Mouse (Mus musculus): ENCODE measurements around the gene Arl5c. TPM values are rescaled to one million over a fixed set of nuclear protein-coding genes. Genes with fewer than 3 reads are reported as not detected.

Arl5c gene
- total and polyA plus RNA-seq, 3 experiments, result 1.2 to 10.4 TPM; not detected in 1

DNA sequence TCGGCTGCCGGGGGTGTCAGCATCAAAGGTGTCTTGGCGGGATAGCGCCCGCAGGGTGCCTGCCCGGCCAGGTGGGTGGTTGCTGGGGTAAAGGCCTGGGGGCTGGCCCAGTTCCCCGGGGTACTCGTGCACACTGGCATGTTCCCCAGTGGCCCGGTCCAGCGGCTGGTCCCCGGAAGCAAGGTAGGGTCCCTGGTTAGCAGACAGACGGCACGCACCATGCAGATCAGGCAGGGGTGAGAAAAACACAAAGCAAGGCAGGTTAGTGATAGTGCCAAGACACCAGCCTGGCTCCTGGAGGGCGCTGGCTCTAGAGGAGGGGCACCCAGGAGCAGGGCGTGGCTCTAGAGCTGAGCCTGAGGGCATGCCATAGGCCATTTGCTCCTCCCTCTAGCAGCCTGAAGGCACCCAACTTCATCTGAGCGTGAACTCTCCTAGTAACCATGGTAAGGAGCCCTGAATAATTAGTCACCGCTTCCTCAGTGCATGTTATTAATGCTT is 7.2 kb upstream of the Arl5c start:
- DNase-seq (ENCODE audit: low read depth, low spot score), result peak; percentile 20
- Histone ChIP-seq H3K4me3 (ENCODE audit: control insufficient read depth in 1 of 2, insufficient read depth in 1 of 2, low read depth in 2 of 2, low read length in 2 of 2) (no peak overlapping the region), H3K79me2 (ENCODE audit: control insufficient read depth, insufficient read depth, low read length, poor library complexity) (no peaks in the 10 kb centered on the region), H3K9ac (ENCODE audit: control insufficient read depth, low read depth, low read length, poor library complexity, severe bottlenecking) (no peak overlapping the region), H3K36me3 (ENCODE audit: control insufficient read depth in 1 of 2, insufficient read depth in 2 of 2, low read length in 2 of 2) (peaks cover 0 to 6% of the 10 kb centered on the region in 2 experiments; a peak in 2 of 4 replicates), H3K27me3 (ENCODE audit: control insufficient read depth in 1 of 2, insufficient read depth in 2 of 2, low read length in 2 of 2) (no peaks in the 10 kb centered on the region), H3K9me3 (replicated peaks; ENCODE audit: insufficient read depth, low read length) (no peaks in the 10 kb centered on the region), H3K4me1 (ENCODE audit: control insufficient read depth in 1 of 2, insufficient read depth in 2 of 2, low read length in 2 of 2) (peaks cover 5 to 16% of the 10 kb centered on the region in 2 experiments; a peak in 3 of 4 replicates), H3K27ac (ENCODE audit: control insufficient read depth, low read depth, low read length) (no peak overlapping the region)
- no peak for TF ChIP-seq MAFK (IDR thresholded peaks at IDR 0.05; ENCODE audit: borderline replicate concordance, low read depth, low read length)

DNA sequence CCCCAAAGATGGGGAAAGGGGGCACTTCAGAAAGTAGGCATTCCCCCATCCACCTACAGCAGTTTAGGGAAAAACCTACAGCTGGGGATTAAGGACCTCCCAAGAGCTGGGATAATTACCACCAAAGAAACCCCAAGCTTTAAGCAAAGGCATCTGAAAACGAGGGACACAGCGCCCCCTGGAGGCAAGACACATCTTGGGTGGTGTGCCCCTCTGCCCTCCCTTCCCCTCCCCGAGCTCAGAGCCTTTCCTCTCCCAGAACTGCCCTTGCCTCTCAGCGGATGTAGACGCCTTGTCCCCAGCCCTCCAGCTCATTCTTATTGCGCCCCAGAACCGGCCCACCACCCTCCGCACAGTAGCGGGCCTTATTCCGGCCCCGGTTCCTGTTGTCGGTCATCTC is 6.6 kb upstream of the Arl5c start:
- no peak overlapping the region for H3K4me3 ChIP-seq (ENCODE audit: control insufficient read depth in 1 of 2, insufficient read depth in 1 of 2, low read depth in 2 of 2, low read length in 2 of 2)
- H3K9ac ChIP-seq (ENCODE audit: control insufficient read depth, low read depth, low read length, poor library complexity, severe bottlenecking), result no peak overlapping the region
- peak; percentile 87 for DNase-seq (ENCODE audit: low read depth, low spot score)
- no peak overlapping the region for H3K27ac ChIP-seq (ENCODE audit: control insufficient read depth, low read depth, low read length)
- H3K36me3 ChIP-seq (ENCODE audit: control insufficient read depth in 1 of 2, insufficient read depth in 2 of 2, low read length in 2 of 2), result peaks cover 0 to 6% of the 10 kb centered on the region in 2 experiments; a peak in 2 of 4 replicates
- H3K4me1 ChIP-seq (ENCODE audit: control insufficient read depth in 1 of 2, insufficient read depth in 2 of 2, low read length in 2 of 2), result peaks cover 5 to 16% of the 10 kb centered on the region in 2 experiments; a peak in 3 of 4 replicates
- TF ChIP-seq ZC3H11A (IDR thresholded peaks at IDR 0.05; ENCODE audit: low read depth, low read length), result peak; percentile 62
- TF ChIP-seq RAD21 (IDR thresholded peaks at IDR 0.05; ENCODE audit: low read depth, low read length), result peak; percentile 72
- TF ChIP-seq MXI1 (IDR thresholded peaks at IDR 0.05; ENCODE audit: low read depth, low read length), result no peak
- TF ChIP-seq ZNF384 (IDR thresholded peaks at IDR 0.05; ENCODE audit: low read depth, low read length), result no peak
- no peak for TF ChIP-seq TBP (IDR thresholded peaks at IDR 0.05; ENCODE audit: low read depth, low read length)
- TF ChIP-seq CTCF (IDR thresholded peaks at IDR 0.05 in 2 of 3, conservative IDR thresholded peaks at IDR 0.05 in 1 of 3; ENCODE audit: control insufficient read depth in 1 of 3, insufficient read depth in 1 of 3, low read depth in 2 of 3, low read length in 3 of 3, poor library complexity in 1 of 3, severe bottlenecking in 1 of 3), result peak; percentile 90 to 96 (median 95)
- no peak for TF ChIP-seq E2F4 (IDR thresholded peaks at IDR 0.05; ENCODE audit: borderline replicate concordance, low read depth, low read length)
- TF ChIP-seq BHLHE40 (IDR thresholded peaks at IDR 0.05; ENCODE audit: borderline replicate concordance, low read depth, low read length), result no peak
- no peak for TF ChIP-seq HCFC1 (IDR thresholded peaks at IDR 0.05; ENCODE audit: low read depth, low read length)
- peak; percentile 89 for TF ChIP-seq SMC3 (IDR thresholded peaks at IDR 0.05; ENCODE audit: low read depth, low read length)
- TF ChIP-seq SIN3A (IDR thresholded peaks at IDR 0.05; ENCODE audit: low read length), result no peak
- TF ChIP-seq GATA1 (IDR thresholded peaks at IDR 0.05; ENCODE audit: low read depth, low read length), result no peak
- TF ChIP-seq MYB (IDR thresholded peaks at IDR 0.05; ENCODE audit: low read depth, low read length), result no peak
- TF ChIP-seq MAZ (IDR thresholded peaks at IDR 0.05; ENCODE audit: low read depth, low read length), result peak; percentile 58; the same call in 1 of the 2 replicates
- no peaks in the 10 kb centered on the region for H3K27me3 ChIP-seq (ENCODE audit: control insufficient read depth in 1 of 2, insufficient read depth in 2 of 2, low read length in 2 of 2)
- H3K9me3 ChIP-seq (replicated peaks; ENCODE audit: insufficient read depth, low read length), result no peaks in the 10 kb centered on the region
- no peaks in the 10 kb centered on the region for H3K79me2 ChIP-seq (ENCODE audit: control insufficient read depth, insufficient read depth, low read length, poor library complexity)

DNA sequence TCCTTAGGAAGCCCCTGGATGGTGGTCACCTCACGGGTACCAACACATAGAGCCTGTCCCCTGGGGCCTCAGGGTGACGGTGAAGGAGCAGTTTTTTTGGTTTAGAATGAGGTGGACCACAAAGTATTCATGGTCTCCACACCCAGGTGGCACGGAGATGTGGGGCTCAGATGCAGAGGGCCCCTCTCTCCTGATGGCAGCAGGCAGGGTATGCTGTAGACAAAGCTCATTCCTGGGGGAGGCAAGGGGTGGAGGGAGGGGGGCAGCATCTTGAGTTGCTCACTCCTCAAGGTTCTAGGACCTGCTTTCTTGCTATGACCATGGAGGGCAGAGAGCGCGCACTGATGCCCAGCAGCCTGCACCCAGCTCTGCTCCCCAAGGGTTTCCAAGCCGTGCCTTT is 6.0 kb upstream of the Arl5c start:
- H3K9me3 ChIP-seq (replicated peaks; ENCODE audit: insufficient read depth, low read length), result no peaks in the 10 kb centered on the region
- H3K4me1 ChIP-seq (ENCODE audit: control insufficient read depth in 1 of 2, insufficient read depth in 2 of 2, low read length in 2 of 2), result peaks cover 5 to 16% of the 10 kb centered on the region in 2 experiments; a peak in 3 of 4 replicates
- no peak overlapping the region for H3K4me3 ChIP-seq (ENCODE audit: control insufficient read depth in 1 of 2, insufficient read depth in 1 of 2, low read depth in 2 of 2, low read length in 2 of 2)
- no peak overlapping the region for H3K9ac ChIP-seq (ENCODE audit: control insufficient read depth, low read depth, low read length, poor library complexity, severe bottlenecking)
- H3K27ac ChIP-seq (ENCODE audit: control insufficient read depth, low read depth, low read length), result no peak overlapping the region
- peaks cover 0 to 6% of the 10 kb centered on the region in 2 experiments; a peak in 2 of 4 replicates for H3K36me3 ChIP-seq (ENCODE audit: control insufficient read depth in 1 of 2, insufficient read depth in 2 of 2, low read length in 2 of 2)
- DNase-seq (ENCODE audit: low read depth, low spot score), result no peak
- H3K79me2 ChIP-seq (ENCODE audit: control insufficient read depth, insufficient read depth, low read length, poor library complexity), result no peaks in the 10 kb centered on the region
- H3K27me3 ChIP-seq (ENCODE audit: control insufficient read depth in 1 of 2, insufficient read depth in 2 of 2, low read length in 2 of 2), result no peaks in the 10 kb centered on the region
- TF ChIP-seq MAZ (IDR thresholded peaks at IDR 0.05; ENCODE audit: low read depth, low read length), result no peak
- no peak for TF ChIP-seq GATA1 (IDR thresholded peaks at IDR 0.05; ENCODE audit: low read depth, low read length)
- no peak for TF ChIP-seq TBP (IDR thresholded peaks at IDR 0.05; ENCODE audit: low read depth, low read length)
- TF ChIP-seq MYB (IDR thresholded peaks at IDR 0.05; ENCODE audit: low read depth, low read length), result no peak
- TF ChIP-seq POLR2AphosphoS2 (IDR thresholded peaks at IDR 0.05; ENCODE audit: low read length), result no peak
- no peak for TF ChIP-seq ZC3H11A (IDR thresholded peaks at IDR 0.05; ENCODE audit: low read depth, low read length)
- TF ChIP-seq CHD2 (IDR thresholded peaks at IDR 0.05; ENCODE audit: low read length), result no peak
- TF ChIP-seq MEF2A (IDR thresholded peaks at IDR 0.05; ENCODE audit: extremely low read depth, insufficient replicate concordance, low read depth, low read length, poor library complexity, severe bottlenecking), result no peak
- TF ChIP-seq MAFK (IDR thresholded peaks at IDR 0.05; ENCODE audit: borderline replicate concordance, low read depth, low read length), result no peak
- TF ChIP-seq USF2 (IDR thresholded peaks at IDR 0.05; ENCODE audit: borderline replicate concordance in 1 of 2, insufficient read depth in 1 of 2, low read depth in 1 of 2, low read length in 2 of 2), result no peak
- no peak for TF ChIP-seq CTCF (IDR thresholded peaks at IDR 0.05 in 2 of 3, conservative IDR thresholded peaks at IDR 0.05 in 1 of 3; ENCODE audit: control insufficient read depth in 1 of 3, insufficient read depth in 1 of 3, low read depth in 2 of 3, low read length in 3 of 3, poor library complexity in 1 of 3, severe bottlenecking in 1 of 3)
- no peak for TF ChIP-seq ZNF384 (IDR thresholded peaks at IDR 0.05; ENCODE audit: low read depth, low read length)
- no peak for TF ChIP-seq JUND (IDR thresholded peaks at IDR 0.05; ENCODE audit: low read depth, low read length)
- TF ChIP-seq CHD1 (IDR thresholded peaks at IDR 0.05; ENCODE audit: low read depth, low read length), result no peak
- no peak for TF ChIP-seq KAT2A (conservative IDR thresholded peaks at IDR 0.05; ENCODE audit: low read depth, low read length)
- no peak for TF ChIP-seq TCF12 (IDR thresholded peaks at IDR 0.05; ENCODE audit: low read depth, low read length)
- TF ChIP-seq GABPA (IDR thresholded peaks at IDR 0.05; ENCODE audit: low read depth, low read length), result no peak

All from MEL (cell line).